Comparison of ENCODE assay signal across 9 mouse cellular contexts in genomic region chr2:165113733-165114132, GRCm38 (mm10). TPM values are rescaled to one million over a fixed set of nuclear protein-coding genes. Genes with fewer than 3 reads are reported as not detected.
A peak's percentile ranks its signal among the peaks of the same experiment; 100 is the strongest.
DNase-seq lines count a peak whose midpoint lies in the region; ATAC-seq and TF ChIP-seq lines count a peak whose summit lies in the region.
"Had no signal": no experiment of that assay in that cellular context is flagged by ENCODE, and none has a peak within 500 bp of the region (broad histone marks: within the 10 kb centered on the region; RNA-seq: fewer than 3 reads in every experiment).

No protein-coding gene starts in this region.

- DNase-seq in kidney, adult 8-10 months: no peak
- peak; percentile 59 for DNase-seq in MEL (ENCODE audit: low read depth, low spot score)
- peak; percentile 61 for DNase-seq in mesoderm, embryonic 11.5 days (ENCODE audit: low read depth, low spot score)
- DNase-seq in frontal cortex, postnatal 25 days (ENCODE audit: low spot score in 2 of 2): no peak
- DNase-seq in ovary, postnatal 14 days (ENCODE audit: low spot score): no peak
- DNase-seq in heart, postnatal 14 days: no peak

- peaks cover 88% of the 10 kb centered on the region for H3K27me3 ChIP-seq in kidney, embryonic 14.5 days (ENCODE audit: control insufficient read depth, insufficient read depth, low read length)
- no peaks in the 10 kb centered on the region for H3K27me3 ChIP-seq in MEL (ENCODE audit: control insufficient read depth in 1 of 2, insufficient read depth in 2 of 2, low read length in 2 of 2)

- TF ChIP-seq CTCF in MEL (IDR thresholded peaks at IDR 0.05 in 2 of 3, conservative IDR thresholded peaks at IDR 0.05 in 1 of 3; ENCODE audit: control insufficient read depth in 1 of 3, insufficient read depth in 1 of 3, low read depth in 2 of 3, low read length in 3 of 3, poor library complexity in 1 of 3, severe bottlenecking in 1 of 3): no peak

- no peak for TF ChIP-seq EP300 in MEL (IDR thresholded peaks at IDR 0.05; ENCODE audit: low read depth in 1 of 2, low read length in 2 of 2)

- WGBS in kidney, embryonic 14.5 days: 15% methylated on average over 11 of the region's 11 CpGs

- H3K4me3 ChIP-seq in kidney, embryonic 14.5 days (ENCODE audit: low read length): no peak overlapping the region
- peak overlapping the region; percentile 8 to 41; a peak in 3 of 4 replicates for H3K4me3 ChIP-seq in MEL (ENCODE audit: control insufficient read depth in 1 of 2, insufficient read depth in 1 of 2, low read depth in 2 of 2, low read length in 2 of 2)

- no peak overlapping the region for H3K4me2 ChIP-seq in kidney, embryonic 14.5 days (replicated peaks; ENCODE audit: low read depth, low read length)

- H3K9ac ChIP-seq in kidney, embryonic 14.5 days (ENCODE audit: low read depth, low read length): no peak overlapping the region
- 0 out of 2 replicates have a peak overlapping the region, but pooled peaks have one; percentile 9 for H3K9ac ChIP-seq in MEL (ENCODE audit: control insufficient read depth, low read depth, low read length, poor library complexity, severe bottlenecking)

- no peak for TF ChIP-seq RAD21 in MEL (IDR thresholded peaks at IDR 0.05; ENCODE audit: low read depth, low read length)

- H3K27ac ChIP-seq in kidney, embryonic 14.5 days (ENCODE audit: low read depth, low read length): no peak overlapping the region
- H3K27ac ChIP-seq in MEL (ENCODE audit: control insufficient read depth, low read depth, low read length): no peak overlapping the region

- H3K9me3 ChIP-seq in kidney, embryonic 14.5 days (ENCODE audit: control insufficient read depth, low read length): no peaks in the 10 kb centered on the region
- H3K9me3 ChIP-seq in MEL (replicated peaks; ENCODE audit: insufficient read depth, low read length): no peaks in the 10 kb centered on the region

- ATAC-seq in kidney, embryonic 14.5 days (ENCODE audit: low FRiP score, low TSS enrichment): peak; percentile 61
- ATAC-seq in granulocyte monocyte progenitor cell, adult 5-6 weeks (replicated peaks; ENCODE audit: poor library complexity, severe bottlenecking): peak; percentile 41

- no peaks in the 10 kb centered on the region for H3K79me2 ChIP-seq in MEL (ENCODE audit: control insufficient read depth, insufficient read depth, low read length, poor library complexity)

- no peak for TF ChIP-seq POLR2A in MEL (IDR thresholded peaks at IDR 0.05; ENCODE audit: control insufficient read depth in 1 of 2, insufficient read depth in 1 of 2, low read depth in 1 of 2, low read length in 2 of 2, poor library complexity in 1 of 2)

- intact Hi-C loops in heart, postnatal 14 days (cut with DNase I): loop anchor here (2.0 to 5.0 kb wide), 2 partner anchors 39 to 151 kb away; partner anchors contain the start of gene Slc12a5

- no peaks in the 10 kb centered on the region for H3K4me1 ChIP-seq in kidney, embryonic 14.5 days (ENCODE audit: control insufficient read depth, insufficient read depth, low read length)
- H3K4me1 ChIP-seq in MEL (ENCODE audit: control insufficient read depth in 1 of 2, insufficient read depth in 2 of 2, low read length in 2 of 2): 0 out of 4 replicates have a peak, but pooled peaks cover 0 to 3% of the 10 kb centered on the region in 2 experiments

- H3K36me3 ChIP-seq in kidney, embryonic 14.5 days (ENCODE audit: control insufficient read depth, insufficient read depth, low read length): no peaks in the 10 kb centered on the region
- no peaks in the 10 kb centered on the region for H3K36me3 ChIP-seq in MEL (ENCODE audit: control insufficient read depth in 1 of 2, insufficient read depth in 2 of 2, low read length in 2 of 2)

TF ChIP-seq in MEL, 35 proteins besides CTCF, POLR2A, EP300 and RAD21:
- TF ChIP-seq MAX (IDR thresholded peaks at IDR 0.05; ENCODE audit: low read length): no peak
- TF ChIP-seq UBTF (IDR thresholded peaks at IDR 0.05; ENCODE audit: borderline replicate concordance, insufficient read depth, low read depth, low read length): no peak
- no peak for TF ChIP-seq KAT2A (conservative IDR thresholded peaks at IDR 0.05; ENCODE audit: low read depth, low read length)
- TF ChIP-seq BHLHE40 (IDR thresholded peaks at IDR 0.05; ENCODE audit: borderline replicate concordance, low read depth, low read length): no peak
- no peak for TF ChIP-seq MEF2A (IDR thresholded peaks at IDR 0.05; ENCODE audit: extremely low read depth, insufficient replicate concordance, low read depth, low read length, poor library complexity, severe bottlenecking)
- TF ChIP-seq JUND (IDR thresholded peaks at IDR 0.05; ENCODE audit: low read depth, low read length): no peak
- TF ChIP-seq GABPA (IDR thresholded peaks at IDR 0.05; ENCODE audit: low read depth, low read length): no peak
- no peak for TF ChIP-seq NRF1 (IDR thresholded peaks at IDR 0.05; ENCODE audit: insufficient read depth, low read depth, low read length, poor library complexity, severe bottlenecking)
- TF ChIP-seq POLR2AphosphoS5 (IDR thresholded peaks at IDR 0.05; ENCODE audit: borderline replicate concordance, low read depth, low read length): no peak
- no peak for TF ChIP-seq MYC (IDR thresholded peaks at IDR 0.05; ENCODE audit: low read depth, low read length)
- no peak for TF ChIP-seq MAZ (IDR thresholded peaks at IDR 0.05; ENCODE audit: low read depth, low read length)
- TF ChIP-seq ZNF384 (IDR thresholded peaks at IDR 0.05; ENCODE audit: low read depth, low read length): no peak
- no peak for TF ChIP-seq ETS1 (IDR thresholded peaks at IDR 0.05; ENCODE audit: low read depth, low read length)
- TF ChIP-seq CHD2 (IDR thresholded peaks at IDR 0.05; ENCODE audit: low read length): no peak
- TF ChIP-seq SMC3 (IDR thresholded peaks at IDR 0.05; ENCODE audit: low read depth, low read length): no peak

RNA-seq across cellular contexts. Expression of gene 1700025C18Rik, which starts 23.2 kb away (rescaled TPM):
- not detected in 2 replicates for polyA plus RNA-seq in kidney, embryonic 14.5 days (2014; fragmentation: Nextera tagmentation; extraction: Ambion mirVana)
- not detected in 2 replicates for total RNA-seq in MEL (2012; rRNA removed)
- not detected for polyA plus RNA-seq in MEL (2012; ENCODE audit: insufficient read depth in 1 of 2, insufficient read length in 2 of 2, low read depth in 1 of 2, low replicate concordance in 2 of 2, missing spikeins in 1 of 2)
- total RNA-seq in granulocyte monocyte progenitor cell, adult 5-6 weeks (2014; fragmentation: Nextera tagmentation): not detected in 2 replicates
- total RNA-seq in granulocyte monocyte progenitor cell, adult 5-6 weeks (2017): not detected in 2 replicates
- not detected for total RNA-seq in heart, postnatal 14 days (2021)
- total RNA-seq: layer of hippocampus, adult 8-10 months had no signal

RNA-seq across cellular contexts. Expression of gene Cd40, which starts 58.3 kb away (rescaled TPM):
- polyA plus RNA-seq in kidney, embryonic 14.5 days (2014; fragmentation: Nextera tagmentation; extraction: Ambion mirVana): 6.4 and 7.3 TPM in 2 replicates
- total RNA-seq in MEL (2012; rRNA removed): not detected in 2 replicates
- under 1 TPM in 1 of 2 experiments, not detected in 1; 0.08 TPM for polyA plus RNA-seq in MEL (2012; ENCODE audit: insufficient read depth in 1 of 2, insufficient read length in 2 of 2, low read depth in 1 of 2, low replicate concordance in 2 of 2, missing spikeins in 1 of 2)
- total RNA-seq in granulocyte monocyte progenitor cell, adult 5-6 weeks (2014; fragmentation: Nextera tagmentation): not detected in 2 replicates
- total RNA-seq in granulocyte monocyte progenitor cell, adult 5-6 weeks (2017): not detected in 2 replicates
- total RNA-seq in heart, postnatal 14 days (2021): 1 to 10 TPM; 2.4 to 3.0 TPM

Comparison
In these comparisons a context has a peak if more than half of its experiments do, and no peak if none do; other contexts are left out.
1. DNase-seq: peak in MEL (single experiment) and mesoderm, embryonic 11.5 days (single experiment); none in kidney, adult 8-10 months (0 of 2), frontal cortex, postnatal 25 days (0 of 2), ovary, postnatal 14 days (single experiment) and heart, postnatal 14 days (0 of 2).